Mouse (Mus musculus) kidney, adult 2 months (tissue): ENCODE data around the gene Cnpy1. TPM values are rescaled to one million over a fixed set of nuclear protein-coding genes. Genes with fewer than 3 reads are reported as not detected.

Experiments
- DNase-seq: peaks from one replicate; pipeline ENCODE4 v3.0.0; 2021
- H3K27ac ChIP-seq: fragments of 200-500 bp; 2 replicates; pipeline ENCODE4 v1.5.1; 2012; ENCODE audit warnings: low read depth, low read length, control low read depth, inconsistent platforms; ENCODE audit not compliant: insufficient read depth
- H3K27me3 ChIP-seq: fragments of 200-500 bp; replicated peaks from 2 replicates; pipeline ENCODE4 v1.6.1; 2012; ENCODE audit warnings: mild to moderate bottlenecking, moderate library complexity, low read length, inconsistent platforms; ENCODE audit not compliant: control insufficient read depth, insufficient read depth
- H3K36me3 ChIP-seq: fragments of 200-500 bp; 2 replicates; pipeline ENCODE4 v1.6.1; 2012; ENCODE audit warnings: mild to moderate bottlenecking, moderate library complexity, low read length, inconsistent platforms; ENCODE audit not compliant: control insufficient read depth, insufficient read depth
- H3K4me1 ChIP-seq: fragments of 200-500 bp; 2 replicates; pipeline ENCODE4 v1.6.1; 2011; ENCODE audit warnings: low read length; ENCODE audit not compliant: control insufficient read depth, insufficient read depth
- H3K4me3 ChIP-seq: fragments of 200-500 bp; 2 replicates; pipeline ENCODE4 v1.5.1; 2011; ENCODE audit warnings: mild to moderate bottlenecking, low read depth, low read length, control low read depth; ENCODE audit not compliant: insufficient read depth
- CTCF ChIP-seq: fragments of 200-500 bp; conservative IDR thresholded peaks from 2 replicates; pipeline ENCODE4 v1.5.1; 2011; ENCODE audit warnings: low read depth, mild to moderate bottlenecking, control low read depth, low read length, moderate library complexity, mixed read lengths; ENCODE audit not compliant: insufficient read depth, insufficient read length
- POLR2A ChIP-seq: fragments of 200-500 bp; IDR thresholded peaks from one replicate; pipeline ENCODE4 v1.6.1; 2011; ENCODE audit warnings: low read depth, low read length, control low read depth
- WGBS: fragments of 180-500 bp; shearing (Covaris S2); methylation state at CpG from one replicate; pipeline ENCODE4 v1.1.7; 2018; 5-methylcytosine and 5-hydroxymethylcytosine counted together
- polyA plus RNA-seq: library from polyadenylated mRNA; depleted of rRNA; stranded (reverse); fragments of >200 nt; gene quantifications from 2 replicates; pipeline ENCODE4 v1.2.3, GENCODE M21; 2012

The Cnpy1 gene
- polyA plus RNA-seq, 1 experiment, result 0.11 TPM

DNA sequence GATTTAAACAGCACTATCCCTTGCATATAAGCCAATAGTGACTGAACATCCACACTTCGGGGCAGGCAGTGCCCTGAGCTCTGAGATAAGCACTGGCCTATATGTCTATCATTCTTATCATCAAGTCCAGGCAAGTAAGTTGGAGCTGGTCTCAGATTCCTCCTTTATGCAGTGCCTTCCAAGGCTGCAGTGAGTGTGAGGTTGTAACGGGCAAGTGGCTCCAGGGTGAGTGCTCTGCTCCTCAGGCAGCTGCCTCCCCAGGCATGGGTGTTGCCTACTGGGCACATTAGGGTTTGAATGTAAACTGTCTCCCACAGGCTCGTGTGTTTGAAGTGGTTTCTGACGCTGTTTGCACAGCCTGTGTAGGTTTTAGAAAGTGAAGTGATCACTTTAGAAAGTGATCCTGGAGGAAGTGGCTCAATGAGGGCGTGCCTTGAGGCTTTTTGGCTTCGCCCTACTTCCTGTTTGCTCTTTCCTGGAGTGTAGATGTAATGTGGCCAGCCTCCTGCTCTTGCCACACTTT is 23.9 kb upstream of the Cnpy1 start:
- DNase-seq, result no peak
- 60% methylated on average over 6 of the region's 6 CpGs for WGBS
- Histone ChIP-seq H3K4me3 (no peak overlapping the region), H3K27ac (no peak overlapping the region), H3K36me3 (no peaks in the 10 kb centered on the region), H3K27me3 (no peaks in the 10 kb centered on the region), H3K4me1 (no peaks in the 10 kb centered on the region)
- TF ChIP-seq POLR2A (no peak), CTCF (no peak)

GRCm38 (mm10) chr5:28267576-28267975 is 22.0 kb upstream of the Cnpy1 start:
- H3K27ac ChIP-seq, result no peak overlapping the region
- DNase-seq, result no peak
- no peak overlapping the region for H3K4me3 ChIP-seq
- no peaks in the 10 kb centered on the region for H3K36me3 ChIP-seq
- TF ChIP-seq POLR2A (no peak), CTCF (no peak)
- 35% methylated on average over 2 of the region's 2 CpGs for WGBS
- H3K4me1 ChIP-seq, result no peaks in the 10 kb centered on the region
- no peaks in the 10 kb centered on the region for H3K27me3 ChIP-seq

DNA sequence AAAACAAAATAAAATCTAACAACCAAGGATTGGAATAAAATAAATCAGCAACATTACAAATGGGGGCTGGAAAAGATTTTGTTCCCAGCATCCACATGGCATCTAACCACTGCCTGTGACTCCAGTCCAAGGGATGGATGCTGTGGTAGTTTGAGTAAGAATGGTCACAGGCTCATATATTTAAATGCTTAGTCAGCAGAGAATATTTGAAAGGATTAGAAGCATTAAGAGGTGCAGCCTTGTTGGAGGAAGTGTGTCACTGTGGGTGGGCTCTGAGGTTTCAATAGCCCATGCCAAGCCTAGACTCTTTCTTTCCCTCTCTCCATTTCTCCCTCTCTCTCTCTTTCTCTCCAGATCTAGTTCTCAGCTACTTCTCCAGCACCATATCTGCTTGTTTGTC is 20.0 kb upstream of the Cnpy1 start:
- Histone ChIP-seq H3K4me3 (no peak overlapping the region), H3K27me3 (no peaks in the 10 kb centered on the region), H3K27ac (no peak overlapping the region), H3K4me1 (no peaks in the 10 kb centered on the region), H3K36me3 (no peaks in the 10 kb centered on the region)
- TF ChIP-seq POLR2A (no peak), CTCF (no peak)
- DNase-seq, result no peak

- WGBS, result 25% methylated on average over 1 of the region's 1 CpGs
- H3K36me3 ChIP-seq, result no peaks in the 10 kb centered on the region
Measured at GRCm38 (mm10) chr5:28263852-28264251, 18.2 kb upstream of the Cnpy1 start.

GRCm38 (mm10) chr5:28262070-28262469 is 16.5 kb upstream of the Cnpy1 start:
- TF ChIP-seq CTCF, result no peak
- no peak for TF ChIP-seq POLR2A
- Histone ChIP-seq H3K4me1 (no peaks in the 10 kb centered on the region), H3K27me3 (no peaks in the 10 kb centered on the region), H3K4me3 (no peak overlapping the region), H3K36me3 (no peaks in the 10 kb centered on the region), H3K27ac (no peak overlapping the region)
- 83% methylated on average over 5 of the region's 5 CpGs for WGBS
- no peak for DNase-seq

More at GRCm38 (mm10) chr5:28263852-28264251, 18.2 kb upstream of the Cnpy1 start:
- Histone ChIP-seq H3K27me3 (no peaks in the 10 kb centered on the region), H3K4me1 (no peaks in the 10 kb centered on the region), H3K4me3 (no peak overlapping the region), H3K27ac (no peak overlapping the region)
- TF ChIP-seq POLR2A (no peak), CTCF (no peak)
- no peak for DNase-seq

DNA sequence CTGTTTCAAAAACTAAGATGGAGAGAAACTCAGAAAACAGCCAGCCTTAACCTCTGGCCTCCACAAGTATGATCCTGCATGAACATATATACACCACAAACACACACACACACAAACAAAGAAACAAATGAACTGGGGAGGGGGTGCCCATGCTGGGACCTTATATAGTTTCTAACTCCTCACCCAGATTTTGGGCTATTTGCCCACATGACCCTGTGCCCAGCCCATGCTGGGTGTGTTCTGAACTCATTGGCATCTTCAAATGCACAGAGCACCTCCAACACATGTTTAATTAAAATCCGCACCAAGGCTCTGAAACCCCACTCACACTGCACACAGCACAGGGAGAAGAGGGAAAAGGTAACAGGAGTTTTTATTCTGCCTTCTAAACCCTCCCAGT is 14.3 kb upstream of the Cnpy1 start:
- Histone ChIP-seq H3K4me3 (no peak overlapping the region), H3K27ac (no peak overlapping the region), H3K36me3 (no peaks in the 10 kb centered on the region), H3K27me3 (no peaks in the 10 kb centered on the region), H3K4me1 (no peaks in the 10 kb centered on the region)
- no peak for DNase-seq
- TF ChIP-seq POLR2A, result no peak
- no peak for TF ChIP-seq CTCF
- WGBS, result 89% methylated on average over 1 of the region's 1 CpGs

- TF ChIP-seq POLR2A, result no peak
- no peak for TF ChIP-seq CTCF
- no peaks in the 10 kb centered on the region for H3K36me3 ChIP-seq
- no peak for DNase-seq
- WGBS, result 26% methylated on average over 1 of the region's 1 CpGs
- H3K27ac ChIP-seq, result no peak overlapping the region
- no peaks in the 10 kb centered on the region for H3K4me1 ChIP-seq
- no peak overlapping the region for H3K4me3 ChIP-seq
- no peaks in the 10 kb centered on the region for H3K27me3 ChIP-seq
Measured at GRCm38 (mm10) chr5:28259385-28259784, 13.8 kb upstream of the Cnpy1 start.
